Mouse (Mus musculus): ENCODE results near the gene Cobl.
A peak's percentile ranks its signal among the peaks of the same experiment; 100 is the strongest.

Cobl gene

GRCm38 (mm10) chr11:12443614-12444013 lies 21.1 kb downstream of the Cobl start:
- no peak for DNase-seq

- no peak for DNase-seq
These were observed 21.6 kb downstream of the Cobl start for GRCm38 (mm10) chr11:12443185-12443584.

- no peak for DNase-seq
These were observed 22.5 kb downstream of the Cobl start for GRCm38 (mm10) chr11:12442283-12442682.

- DNase-seq = no peak
These were observed 28.9 kb downstream of the Cobl start for GRCm38 (mm10) chr11:12435905-12436304.

- no peak for DNase-seq
These were observed 29.7 kb downstream of the Cobl start for GRCm38 (mm10) chr11:12435018-12435417.

- DNase-seq = no peak
These were observed 30.2 kb downstream of the Cobl start for GRCm38 (mm10) chr11:12434597-12434996.

- DNase-seq = no peak
These were observed 32.8 kb downstream of the Cobl start for GRCm38 (mm10) chr11:12431911-12432310.

- DNase-seq = no peak
These were observed 34.3 kb downstream of the Cobl start for GRCm38 (mm10) chr11:12430231-12431041.

- peak in 1 of 2 experiments; percentile 2 for DNase-seq
These were observed 38.0 kb downstream of the Cobl start for GRCm38 (mm10) chr11:12426746-12427145.

GRCm38 (mm10) chr11:12424205-12424604 lies 40.6 kb downstream of the Cobl start:
- no peak for DNase-seq

- DNase-seq = no peak
These were observed 43.6 kb downstream of the Cobl start for GRCm38 (mm10) chr11:12421183-12421582.

- DNase-seq = no peak
These were observed 44.6 kb downstream of the Cobl start for GRCm38 (mm10) chr11:12420146-12420545.

- no peak for DNase-seq
These were observed 47.9 kb downstream of the Cobl start for GRCm38 (mm10) chr11:12416899-12417298.

- no peak for DNase-seq
These were observed 49.4 kb downstream of the Cobl start for GRCm38 (mm10) chr11:12415329-12415728.

GRCm38 (mm10) chr11:12411950-12412349 lies 52.8 kb downstream of the Cobl start:
- DNase-seq = no peak

GRCm38 (mm10) chr11:12411075-12411807 lies 53.5 kb downstream of the Cobl start:
- no peak for DNase-seq

GRCm38 (mm10) chr11:12409463-12409862 lies 55.3 kb downstream of the Cobl start:
- DNase-seq = no peak

GRCm38 (mm10) chr11:12407834-12408233 lies 56.9 kb downstream of the Cobl start:
- no peak for DNase-seq

- DNase-seq = no peak
These were observed 64.9 kb downstream of the Cobl start for GRCm38 (mm10) chr11:12399903-12400302.

- no peak for DNase-seq
These were observed 68.6 kb downstream of the Cobl start for GRCm38 (mm10) chr11:12396196-12396595.

- DNase-seq = no peak
These were observed 70.1 kb downstream of the Cobl start for GRCm38 (mm10) chr11:12394701-12395100.

- DNase-seq = no peak
These were observed 70.6 kb downstream of the Cobl start for GRCm38 (mm10) chr11:12394151-12394550.

- peak; percentile 14 to 36 for DNase-seq
These were observed 79.9 kb downstream of the Cobl start for GRCm38 (mm10) chr11:12384826-12385225.

- no peak for DNase-seq
These were observed 81.8 kb downstream of the Cobl start for GRCm38 (mm10) chr11:12382991-12383390.
